In the genomic region with DNA sequence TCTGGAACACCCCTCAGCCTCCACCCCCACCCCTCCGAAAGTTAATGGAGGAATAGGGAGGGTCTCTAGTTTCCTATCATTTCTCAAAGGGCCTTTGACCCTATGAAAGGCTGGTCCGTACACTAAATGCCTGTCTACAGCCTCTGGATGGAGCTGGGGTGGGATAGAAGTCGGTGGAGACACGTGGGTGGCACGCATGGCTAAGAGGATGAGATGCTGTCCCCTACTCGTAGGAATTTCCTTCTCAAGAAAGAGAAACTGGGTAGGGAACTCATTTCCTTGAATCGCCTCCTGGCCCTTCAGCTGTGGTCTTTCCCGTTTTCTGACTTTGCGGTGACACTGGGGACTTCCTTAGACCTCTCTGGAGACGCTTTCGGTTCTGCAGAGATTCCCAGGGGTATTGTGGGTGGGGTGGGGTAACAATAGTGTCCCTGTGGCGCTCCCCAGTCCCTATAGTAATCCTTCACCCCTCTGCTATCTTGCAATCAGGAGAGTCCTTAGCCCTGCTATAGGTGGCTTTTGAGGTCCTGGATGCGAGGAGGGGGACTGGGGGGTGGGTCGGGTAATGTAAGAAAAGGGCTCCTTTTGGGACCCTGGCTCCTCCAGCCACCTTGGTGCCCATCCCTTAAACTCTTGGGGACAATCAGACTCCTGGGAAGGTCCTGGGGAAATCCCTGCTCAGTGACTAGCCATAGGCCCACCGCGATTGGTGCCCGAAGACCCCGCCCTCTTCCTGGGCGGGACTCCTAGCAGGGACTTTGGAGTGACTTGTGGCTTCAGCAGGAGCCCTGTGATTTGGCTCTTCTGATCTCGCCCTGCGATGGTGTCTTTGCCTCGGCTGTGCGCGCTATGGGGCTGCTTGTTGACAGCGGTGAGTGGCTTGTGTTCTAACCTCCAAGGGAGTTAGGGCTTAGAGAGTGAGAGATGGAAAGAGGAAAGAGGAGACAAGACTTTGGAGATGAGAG, we compare ENCODE assay signal across 8 mouse cellular contexts. TPM values are rescaled to one million over a fixed set of nuclear protein-coding genes. Genes with fewer than 3 reads are reported as not detected.
A peak's percentile ranks its signal among the peaks of the same experiment; 100 is the strongest.
DNase-seq lines count a peak whose midpoint lies in the region; ATAC-seq and TF ChIP-seq lines count a peak whose summit lies in the region.

Gene Cd40, plus strand, starts transcription at position 740 of the 965 bp plus-strand sequence.

- ATAC-seq in granulocyte monocyte progenitor cell, adult 5-6 weeks (replicated peaks; ENCODE audit: poor library complexity, severe bottlenecking) = peak; percentile 79
- ATAC-seq in inflammation-experienced regulatory T-cells, adult 6 months = peak; percentile 65
- 0 out of 2 replicates have a peak, but pooled peaks have one; percentile 47 for ATAC-seq in liver, embryonic 14.5 days (ENCODE audit: insufficient read depth)

- DNase-seq in brain, embryonic 14.5 days (ENCODE audit: low read depth) = peak; percentile 55
- DNase-seq in liver, embryonic 14.5 days (ENCODE audit: low read depth in 3 of 3, low spot score in 3 of 3) = no peak
- DNase-seq in naive thymus-derived CD4-positive, alpha-beta T cell, adult 2 months (ENCODE audit: low read depth) = peak; percentile 25
- peak; percentile 22 to 31 for DNase-seq in thymus, postnatal 36 days
- DNase-seq in cerebellum, adult 8-10 months = no peak

- H3K9ac ChIP-seq in liver, embryonic 14.5 days (replicated peaks) = no peak within 1 kb of the TSS

- peaks cover 28% of the 10 kb centered on the region for H3K4me1 ChIP-seq in E14TG2a.4 (replicated peaks; ENCODE audit: low read depth, low read length)
- H3K4me1 ChIP-seq in liver, embryonic 14.5 days (replicated peaks; ENCODE audit: control insufficient read depth in 2 of 2, insufficient read depth in 2 of 2, low read length in 1 of 2) = no peaks in the 10 kb centered on the region

- TF ChIP-seq CTCF in E14TG2a.4 (conservative IDR thresholded peaks at IDR 0.05; ENCODE audit: low read length) = no peak
- no peak for TF ChIP-seq CTCF in brain, embryonic 14.5 days (IDR thresholded peaks at IDR 0.05; ENCODE audit: borderline replicate concordance, extremely low read depth, insufficient read depth, insufficient read length)
- TF ChIP-seq CTCF in liver, embryonic 14.5 days (IDR thresholded peaks at IDR 0.05; ENCODE audit: low read depth) = no peak

- peaks cover 21% of the 10 kb centered on the region for H3K27me3 ChIP-seq in E14TG2a.4 (ENCODE audit: insufficient read depth, low read length)
- peaks cover 2% of the 10 kb centered on the region for H3K27me3 ChIP-seq in liver, embryonic 14.5 days (ENCODE audit: control insufficient read depth, insufficient read depth, low read length)

- H3K27ac ChIP-seq in liver, embryonic 14.5 days = no peak within 1 kb of the TSS

- H3K4me3 ChIP-seq in E14TG2a.4 (replicated peaks; ENCODE audit: low read length) = peak within 1 kb of the TSS; percentile 70
- peak within 1 kb of the TSS; percentile 33 to 56 for H3K4me3 ChIP-seq in liver, embryonic 14.5 days (ENCODE audit: insufficient read depth in 1 of 2, low read depth in 2 of 2, low read length in 2 of 2)

- no peak for TF ChIP-seq POLR2A in brain, embryonic 14.5 days (IDR thresholded peaks at IDR 0.05; ENCODE audit: borderline replicate concordance, extremely low read depth, insufficient read depth, insufficient read length, poor library complexity, severe bottlenecking)

- no peak for TF ChIP-seq EP300 in liver, embryonic 14.5 days (IDR thresholded peaks at IDR 0.05; ENCODE audit: low read depth)

- H3K36me3 ChIP-seq in E14TG2a.4 (ENCODE audit: insufficient read depth, low read length) = no peaks in the 10 kb centered on the region
- no peaks in the 10 kb centered on the region for H3K36me3 ChIP-seq in liver, embryonic 14.5 days (replicated peaks; ENCODE audit: control insufficient read depth, insufficient read depth, low read depth)

- peak within 1 kb of the TSS; percentile 44 for H3K4me2 ChIP-seq in liver, embryonic 14.5 days (ENCODE audit: low read depth)

- WGBS in liver, embryonic 14.5 days (ENCODE audit: insufficient replicate concordance) = 4% methylated on average over 25 of the region's 25 CpGs

- H3K9me3 ChIP-seq in E14TG2a.4 (ENCODE audit: low read length) = peaks cover 8% of the 10 kb centered on the region
- no peaks in the 10 kb centered on the region for H3K9me3 ChIP-seq in liver, embryonic 14.5 days (ENCODE audit: control insufficient read depth, low read length)

RNA-seq across cellular contexts. Expression of gene Cd40, which starts in this region (rescaled TPM):
- polyA plus RNA-seq in brain, embryonic 14.5 days (2012; rRNA removed) = 8.4 and 8.7 TPM in 2 replicates
- total RNA-seq in granulocyte monocyte progenitor cell, adult 5-6 weeks (2014; fragmentation: Nextera tagmentation) = not detected in 2 replicates
- total RNA-seq in granulocyte monocyte progenitor cell, adult 5-6 weeks (2017) = not detected in 2 replicates
- 1 to 10 TPM; 1.9 to 2.7 (median 2.2) TPM for polyA plus RNA-seq in inflammation-experienced regulatory T-cells, adult 6 months (2017; shearing (Covaris generic))
- polyA plus RNA-seq in liver, embryonic 14.5 days (2012; rRNA removed) = 1.9 and 2.4 TPM in 2 replicates
- polyA plus RNA-seq in liver, embryonic 14.5 days (2014; fragmentation: Nextera tagmentation; extraction: Ambion mirVana) = 3.0 and 4.3 TPM in 2 replicates

Comparison
In these comparisons a context has a peak if more than half of its experiments do, and no peak if none do; other contexts are left out.
1. Peak in ATAC-seq in granulocyte monocyte progenitor cell, adult 5-6 weeks; RNA of the gene not detected or under 1 TPM.
2. DNase-seq: peak in brain, embryonic 14.5 days (single experiment), naive thymus-derived CD4-positive, alpha-beta T cell, adult 2 months (single experiment) and thymus, postnatal 36 days (2 of 2); none in liver, embryonic 14.5 days (0 of 3) and cerebellum, adult 8-10 months (single experiment).
3. Peak in every context shown above with its lines, with median percentiles within 50 percentile points of each other: ATAC-seq.